1 mouse cellular context compared by ENCODE assay signal in the genomic region with DNA sequence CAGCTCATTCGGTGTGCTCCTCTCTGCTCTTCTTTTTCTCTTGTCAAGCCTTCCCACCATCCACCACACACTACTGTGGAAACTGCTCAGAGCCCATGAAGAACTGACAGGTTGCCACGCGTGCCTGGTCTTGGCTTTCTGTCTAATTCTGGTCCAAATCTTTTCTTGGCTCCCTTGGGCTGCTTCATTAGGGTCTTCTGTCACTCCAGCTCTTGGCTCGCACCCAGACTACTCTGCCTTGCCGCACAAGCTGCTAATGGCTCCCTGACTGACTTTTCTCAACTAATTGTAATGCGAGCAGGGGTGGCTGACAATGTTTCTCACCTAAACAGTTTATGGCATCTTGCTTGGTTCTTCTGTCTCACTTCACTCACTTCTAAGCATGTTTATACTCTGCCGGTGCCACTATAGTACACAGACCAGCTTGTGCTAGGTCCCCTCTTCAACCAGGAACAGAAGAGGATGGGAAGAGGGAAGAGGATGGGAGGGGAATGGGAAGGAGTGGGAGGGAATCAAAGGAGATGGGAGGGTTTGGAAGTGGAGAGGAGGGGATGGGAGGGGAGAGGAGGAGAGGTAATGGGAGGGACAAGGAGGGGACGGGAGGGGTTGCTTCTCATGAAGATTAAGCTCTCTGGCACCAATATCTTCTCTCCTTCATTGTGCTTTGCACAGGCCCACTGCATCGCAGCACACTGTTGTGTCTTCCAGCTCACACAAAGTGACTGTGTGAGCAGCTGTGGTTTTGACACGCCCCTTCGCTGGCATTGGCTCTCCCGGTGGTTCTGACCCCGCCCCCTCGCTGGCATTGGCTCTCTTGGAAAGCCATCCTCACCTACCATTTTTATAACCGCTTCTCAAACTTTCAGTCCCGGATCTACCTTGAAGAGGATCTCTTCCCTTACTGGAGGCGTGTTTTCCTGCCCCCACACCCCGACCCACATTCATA.
TF ChIP-seq lines count a peak whose summit lies in the region.

No protein-coding gene starts in this region.

TF ChIP-seq in MEL, 35 proteins besides CTCF, POLR2A, EP300 and RAD21 (continued from another document):
- TF ChIP-seq POLR2AphosphoS2 (IDR thresholded peaks at IDR 0.05; ENCODE audit: low read length) (no peak), MEF2A (IDR thresholded peaks at IDR 0.05; ENCODE audit: extremely low read depth, insufficient replicate concordance, low read depth, low read length, poor library complexity, severe bottlenecking) (no peak), TCF12 (IDR thresholded peaks at IDR 0.05; ENCODE audit: low read depth, low read length) (no peak)
TF ChIP-seq in MEL: peak in this region for 0.
